Comparison of ENCODE assay signal across 1 mouse cellular context in genomic region chr11:86594188-86594876, GRCm38 (mm10).
TF ChIP-seq lines count a peak whose summit lies in the region.

No protein-coding gene starts in this region.

TF ChIP-seq in myocyte, 11 proteins besides CTCF, POLR2A, EP300 and RAD21:
- TF ChIP-seq E2F4 (IDR thresholded peaks at IDR 0.05; ENCODE audit: insufficient read depth): no peak
- no peak for TF ChIP-seq TCF3 (IDR thresholded peaks at IDR 0.05; ENCODE audit: insufficient read length, low read depth)
- no peak for TF ChIP-seq TCF12 (IDR thresholded peaks at IDR 0.05; ENCODE audit: insufficient read depth, poor library complexity, severe bottlenecking)
- TF ChIP-seq CEBPB (IDR thresholded peaks at IDR 0.05; ENCODE audit: insufficient read depth, poor library complexity, severe bottlenecking): no peak
- TF ChIP-seq MYOG (IDR thresholded peaks at IDR 0.05; ENCODE audit: control insufficient read depth in 1 of 3, insufficient read depth in 1 of 3, insufficient read length in 2 of 3, low read depth in 2 of 3): no peak
